Mouse (Mus musculus) embryo, embryonic 10 days (tissue): ENCODE measurements at regions not wholly inside any gene's neighbourhood (a gene's known extent, or its start where the extent isn't known, plus 50 kb on each side); places are given as distances from the start of the nearest gene placed in this dataset.
A peak's percentile ranks its signal among the peaks of the same experiment; 100 is the strongest.

Experiments used
- DNase-seq: peaks from one replicate; pipeline ENCODE4 v3.0.0-alpha.2; 2015; ENCODE audit warnings: low spot score

- DNase-seq, result no peak
Measured at GRCm38 (mm10) chr10:66102103-66102502, 993.8 kb upstream of the Jmjd1c start.

GRCm38 (mm10) chr10:66131361-66131760 is 964.6 kb upstream of the Jmjd1c start:
- no peak for DNase-seq

- DNase-seq, result no peak
Measured at GRCm38 (mm10) chr10:66132025-66132424, 963.9 kb upstream of the Jmjd1c start.

- DNase-seq, result no peak
Measured at GRCm38 (mm10) chr10:66142413-66142812, 953.5 kb upstream of the Jmjd1c start.

- DNase-seq, result no peak
Measured at GRCm38 (mm10) chr10:66142910-66143309, 953.0 kb upstream of the Jmjd1c start.

- DNase-seq, result no peak
Measured at GRCm38 (mm10) chr10:66150966-66151365, 945.0 kb upstream of the Jmjd1c start.

- no peak for DNase-seq
Measured at GRCm38 (mm10) chr10:66152777-66153176, 943.1 kb upstream of the Jmjd1c start.

- no peak for DNase-seq
Measured at GRCm38 (mm10) chr10:66160916-66161556, 934.9 kb upstream of the Jmjd1c start.

GRCm38 (mm10) chr10:66172803-66173202 is 923.1 kb upstream of the Jmjd1c start:
- peak; percentile 19 for DNase-seq

- no peak for DNase-seq
Measured at GRCm38 (mm10) chr10:66177318-66177717, 918.6 kb upstream of the Jmjd1c start.

- DNase-seq, result no peak
Measured at GRCm38 (mm10) chr10:66181231-66181630, 914.7 kb upstream of the Jmjd1c start.

- no peak for DNase-seq
Measured at GRCm38 (mm10) chr10:66183069-66183468, 912.9 kb upstream of the Jmjd1c start.

GRCm38 (mm10) chr10:66187038-66187437 is 908.9 kb upstream of the Jmjd1c start:
- DNase-seq, result peak; percentile 27

GRCm38 (mm10) chr10:66201115-66201514 is 894.8 kb upstream of the Jmjd1c start:
- peak; percentile 3 for DNase-seq

- no peak for DNase-seq
Measured at GRCm38 (mm10) chr10:66228123-66228522, 867.8 kb upstream of the Jmjd1c start.

- no peak for DNase-seq
Measured at GRCm38 (mm10) chr10:66234370-66234916, 861.5 kb upstream of the Jmjd1c start.

- DNase-seq, result no peak
Measured at GRCm38 (mm10) chr10:66256377-66256776, 839.5 kb upstream of the Jmjd1c start.

- no peak for DNase-seq
Measured at GRCm38 (mm10) chr10:66270647-66271270, 825.2 kb upstream of the Jmjd1c start.

- DNase-seq, result no peak
Measured at GRCm38 (mm10) chr10:66295628-66296027, 800.3 kb upstream of the Jmjd1c start.

- DNase-seq, result no peak
Measured at GRCm38 (mm10) chr10:66303235-66303780, 792.6 kb upstream of the Jmjd1c start.

- no peak for DNase-seq
Measured at GRCm38 (mm10) chr10:66304901-66305300, 791.0 kb upstream of the Jmjd1c start.

- no peak for DNase-seq
Measured at GRCm38 (mm10) chr10:66331166-66331565, 764.8 kb upstream of the Jmjd1c start.

GRCm38 (mm10) chr10:66337994-66338393 is 757.9 kb upstream of the Jmjd1c start:
- DNase-seq, result no peak
